Comparison of ENCODE assay signal across 7 mouse cellular contexts in genomic region chr3:103801631-103802531, GRCm38 (mm10). TPM values are rescaled to one million over a fixed set of nuclear protein-coding genes. Genes with fewer than 3 reads are reported as not detected.
DNase-seq lines count a peak whose midpoint lies in the region; ATAC-seq lines count a peak whose summit lies in the region.

No protein-coding gene starts in this region.

- no peak overlapping the region for H3K4me3 ChIP-seq in intestine, embryonic 15.5 days (replicated peaks)
- no peak overlapping the region for H3K4me3 ChIP-seq in macrophage (ENCODE audit: inconsistent target)
- H3K4me3 ChIP-seq in stomach, embryonic 15.5 days (replicated peaks) = no peak overlapping the region

- no peak overlapping the region for H3K9ac ChIP-seq in intestine, embryonic 15.5 days
- H3K9ac ChIP-seq in stomach, embryonic 15.5 days = no peak overlapping the region

- DNase-seq in cerebellum, adult 11-12 months = peak; percentile 86
- peak; percentile 90 for DNase-seq in gastrocnemius, postnatal 25 days
- peak; percentile 61 to 65 for DNase-seq in left cerebral cortex, adult 9 months (ENCODE audit: low spot score in 2 of 2)

- H3K27ac ChIP-seq in intestine, embryonic 15.5 days = peak overlapping the region; percentile 56
- peak overlapping the region; percentile 98 for H3K27ac ChIP-seq in macrophage
- H3K27ac ChIP-seq in stomach, embryonic 15.5 days = peak overlapping the region; percentile 81

- no peaks in the 10 kb centered on the region for H3K9me3 ChIP-seq in intestine, embryonic 15.5 days
- no peaks in the 10 kb centered on the region for H3K9me3 ChIP-seq in stomach, embryonic 15.5 days

- ATAC-seq in activated CD4-positive, CD25-positive, alpha-beta regulatory T cell, adult 4 months = peak; percentile 91
- ATAC-seq in intestine, embryonic 15.5 days = peak; percentile 92
- peak; percentile 82 for ATAC-seq in stomach, embryonic 15.5 days (ENCODE audit: insufficient read depth, low FRiP score, low read depth)

- no peaks in the 10 kb centered on the region; the same call in 1 of the 2 replicates for H3K27me3 ChIP-seq in intestine, embryonic 15.5 days (replicated peaks)
- no peaks in the 10 kb centered on the region for H3K27me3 ChIP-seq in stomach, embryonic 15.5 days (replicated peaks)

- H3K36me3 ChIP-seq in intestine, embryonic 15.5 days = peaks cover 13% of the 10 kb centered on the region; the same call in 1 of the 2 replicates
- no peaks in the 10 kb centered on the region; the same call in 1 of the 2 replicates for H3K36me3 ChIP-seq in macrophage (ENCODE audit: inconsistent target)
- peaks cover 22% of the 10 kb centered on the region for H3K36me3 ChIP-seq in stomach, embryonic 15.5 days

- H3K4me1 ChIP-seq in intestine, embryonic 15.5 days (replicated peaks) = peaks cover 8% of the 10 kb centered on the region
- H3K4me1 ChIP-seq in stomach, embryonic 15.5 days = peaks cover 10% of the 10 kb centered on the region; the same call in 1 of the 2 replicates

- H3K4me2 ChIP-seq in intestine, embryonic 15.5 days (replicated peaks) = peak overlapping the region; percentile 9; the same call in 1 of the 2 replicates
- peak overlapping the region; percentile 10; the same call in 1 of the 2 replicates for H3K4me2 ChIP-seq in stomach, embryonic 15.5 days

- 55% methylated on average over 10 of the region's 10 CpGs for WGBS in intestine, embryonic 15.5 days
- WGBS in macrophage (ENCODE audit: missing documents) = 2% methylated on average over 10 of the region's 10 CpGs
- 52% methylated on average over 10 of the region's 10 CpGs for WGBS in stomach, embryonic 15.5 days

- peaks cover 27% of the 10 kb centered on the region; the same call in 1 of the 2 replicates for H3K79me2 ChIP-seq in macrophage (ENCODE audit: inconsistent target)

RNA-seq across cellular contexts. Expression of gene Dclre1b, which starts 7.4 kb away (rescaled TPM):
- 10 to 100 TPM; 18.4 to 30.4 TPM for polyA plus RNA-seq in activated CD4-positive, CD25-positive, alpha-beta regulatory T cell, adult 4 months (2017; shearing (Covaris generic))
- total RNA-seq in gastrocnemius, postnatal 25 days (2021) = 1 to 10 TPM; 2.8 to 5.0 TPM
- 21.5 and 22.1 TPM in 2 replicates for polyA plus RNA-seq in intestine, embryonic 15.5 days (2015; fragmentation: Nextera tagmentation; extraction: Ambion mirVana)
- total RNA-seq in macrophage (2018; cell fraction: chromatin; rRNA removed) = 10 to 100 TPM in 6 of 26 experiments, 1 to 10 TPM in 20; 3.1 to 14.6 (median 6.6) TPM
- total RNA-seq in macrophage (2018; cell fraction: cytosol; rRNA removed) = 1 to 10 TPM; 2.0 to 8.3 (median 5.5) TPM
- total RNA-seq in macrophage (2018; cell fraction: nucleus; rRNA removed) = 10 to 100 TPM in 5 of 26 experiments, 1 to 10 TPM in 21; 3.0 to 16.3 (median 6.8) TPM
- polyA plus RNA-seq in macrophage (2018) = 4.8 to 7.4 TPM (median 5.8 TPM) in 3 replicates
- polyA plus RNA-seq in stomach, embryonic 15.5 days (2015; fragmentation: Nextera tagmentation; extraction: Ambion mirVana) = 21.7 and 24.1 TPM in 2 replicates

RNA-seq across cellular contexts. Expression of gene Ap4b1, which starts 7.4 kb away (rescaled TPM):
- 10 to 100 TPM; 10.8 to 18.3 TPM for polyA plus RNA-seq in activated CD4-positive, CD25-positive, alpha-beta regulatory T cell, adult 4 months (2017; shearing (Covaris generic))
- 10 to 100 TPM in 1 of 2 experiments, 1 to 10 TPM in 1; 7.0 to 11.5 TPM for total RNA-seq in gastrocnemius, postnatal 25 days (2021)
- polyA plus RNA-seq in intestine, embryonic 15.5 days (2015; fragmentation: Nextera tagmentation; extraction: Ambion mirVana) = 19.4 and 20.6 TPM in 2 replicates
- 10 to 100 TPM; 10.8 to 33.5 (median 20.8) TPM for total RNA-seq in macrophage (2018; cell fraction: chromatin; rRNA removed)
- total RNA-seq in macrophage (2018; cell fraction: cytosol; rRNA removed) = 10 to 100 TPM in 20 of 26 experiments, 1 to 10 TPM in 6; 6.8 to 12.6 (median 11.2) TPM
- total RNA-seq in macrophage (2018; cell fraction: nucleus; rRNA removed) = 10 to 100 TPM; 13.6 to 33.0 (median 20.7) TPM
- 5.2 to 11.4 TPM (median 9.4 TPM) in 3 replicates for polyA plus RNA-seq in macrophage (2018)
- polyA plus RNA-seq in stomach, embryonic 15.5 days (2015; fragmentation: Nextera tagmentation; extraction: Ambion mirVana) = 19.5 and 19.6 TPM in 2 replicates

RNA-seq across cellular contexts. Expression of gene Gm43064, which starts 7.5 kb away (rescaled TPM):
- polyA plus RNA-seq in activated CD4-positive, CD25-positive, alpha-beta regulatory T cell, adult 4 months (2017; shearing (Covaris generic)) = under 1 TPM in 1 of 2 experiments, not detected in 1; 0.36 TPM
- total RNA-seq in gastrocnemius, postnatal 25 days (2021) = under 1 TPM; 0.29 to 0.43 TPM
- polyA plus RNA-seq in intestine, embryonic 15.5 days (2015; fragmentation: Nextera tagmentation; extraction: Ambion mirVana) = not detected in 2 replicates
- total RNA-seq in macrophage (2018; cell fraction: chromatin; rRNA removed) = 1 to 10 TPM in 1 of 26 experiments, under 1 TPM in 13, not detected in 12; 0.28 to 1.1 (median 0.42) TPM
- total RNA-seq in macrophage (2018; cell fraction: cytosol; rRNA removed) = under 1 TPM in 16 of 26 experiments, not detected in 10; 0.05 to 0.30 (median 0.10) TPM
- 1 to 10 TPM in 1 of 26 experiments, under 1 TPM in 12, not detected in 13; 0.18 to 2.5 (median 0.47) TPM for total RNA-seq in macrophage (2018; cell fraction: nucleus; rRNA removed)
- polyA plus RNA-seq in macrophage (2018) = 0.11 TPM in 1 of 3 replicates, not detected in the others
- polyA plus RNA-seq in stomach, embryonic 15.5 days (2015; fragmentation: Nextera tagmentation; extraction: Ambion mirVana) = 0.19 and 0.68 TPM in 2 replicates

RNA-seq across cellular contexts. Expression of gene Hipk1, which starts 10.5 kb away (rescaled TPM):
- polyA plus RNA-seq in activated CD4-positive, CD25-positive, alpha-beta regulatory T cell, adult 4 months (2017; shearing (Covaris generic)) = 10 to 100 TPM; 27.5 to 58.6 TPM
- 10 to 100 TPM; 53.5 to 56.8 TPM for total RNA-seq in gastrocnemius, postnatal 25 days (2021)
- polyA plus RNA-seq in intestine, embryonic 15.5 days (2015; fragmentation: Nextera tagmentation; extraction: Ambion mirVana) = 8.7 and 9.8 TPM in 2 replicates
- total RNA-seq in macrophage (2018; cell fraction: chromatin; rRNA removed) = 100 to 1,000 TPM in 9 of 26 experiments, 10 to 100 TPM in 17; 62.3 to 280 (median 89.6) TPM
- 100 to 1,000 TPM in 1 of 26 experiments, 10 to 100 TPM in 25; 58.9 to 104 (median 71.7) TPM for total RNA-seq in macrophage (2018; cell fraction: cytosol; rRNA removed)
- total RNA-seq in macrophage (2018; cell fraction: nucleus; rRNA removed) = 100 to 1,000 TPM in 12 of 26 experiments, 10 to 100 TPM in 14; 73.9 to 187 (median 95.9) TPM
- polyA plus RNA-seq in macrophage (2018) = 29.3 to 50.0 TPM (median 35.0 TPM) in 3 replicates
- polyA plus RNA-seq in stomach, embryonic 15.5 days (2015; fragmentation: Nextera tagmentation; extraction: Ambion mirVana) = 10.1 and 11.1 TPM in 2 replicates

RNA-seq across cellular contexts. Expression of gene Bcl2l15, which starts 30.5 kb away (rescaled TPM):
- 1 to 10 TPM; 3.1 to 7.9 TPM for polyA plus RNA-seq in activated CD4-positive, CD25-positive, alpha-beta regulatory T cell, adult 4 months (2017; shearing (Covaris generic))
- total RNA-seq in gastrocnemius, postnatal 25 days (2021) = under 1 TPM; 0.56 to 0.70 TPM
- 4.4 and 9.1 TPM in 2 replicates for polyA plus RNA-seq in intestine, embryonic 15.5 days (2015; fragmentation: Nextera tagmentation; extraction: Ambion mirVana)
- total RNA-seq in macrophage (2018; cell fraction: chromatin; rRNA removed) = 1 to 10 TPM in 1 of 26 experiments, not detected in 25; 1.6 TPM
- total RNA-seq in macrophage (2018; cell fraction: cytosol; rRNA removed) = under 1 TPM in 2 of 26 experiments, not detected in 24; 0.10 to 0.27 TPM
- total RNA-seq in macrophage (2018; cell fraction: nucleus; rRNA removed) = 1 to 10 TPM in 5 of 26 experiments, under 1 TPM in 3, not detected in 18; 0.41 to 6.5 (median 1.2) TPM
- not detected in 3 replicates for polyA plus RNA-seq in macrophage (2018)
- polyA plus RNA-seq in stomach, embryonic 15.5 days (2015; fragmentation: Nextera tagmentation; extraction: Ambion mirVana) = 0.23 and 0.68 TPM in 2 replicates
